Mouse (Mus musculus): Measurements from ENCODE around the gene Dapk1.

GRCm38 (mm10) chr13:60608411-60609046 lies 6.8 kb downstream of the Dapk1 start:
- no peak for TF ChIP-seq CTCF (IDR thresholded peaks at IDR 0.05; ENCODE audit: low read depth)
- TF ChIP-seq EP300 (IDR thresholded peaks at IDR 0.05; ENCODE audit: low read depth), result no peak
